Mouse (Mus musculus) liver, adult 2 months (tissue): ENCODE data around the gene Slc22a20. TPM values are rescaled to one million over a fixed set of nuclear protein-coding genes. Genes with fewer than 3 reads are reported as not detected.

Experiments used
- DNase-seq: peaks from one replicate; pipeline ENCODE4 v3.0.0-alpha.2; 2011; ENCODE audit warnings: low read depth, low spot score; ENCODE audit errors: extremely low read depth
- H3K27ac ChIP-seq: fragments of 200-500 bp; replicated peaks from 2 replicates; pipeline ENCODE4 v1.5.1; 2012; ENCODE audit warnings: low read depth, mild to moderate bottlenecking, control low read depth, inconsistent platforms, low read length; ENCODE audit not compliant: insufficient read depth
- H3K27me3 ChIP-seq: fragments of 200-500 bp; 2 replicates; pipeline ENCODE4 v1.6.1; 2012; ENCODE audit warnings: mild to moderate bottlenecking, moderate library complexity, low read length, inconsistent platforms; ENCODE audit not compliant: control insufficient read depth, insufficient read depth
- H3K36me3 ChIP-seq: fragments of 200-500 bp; 2 replicates; pipeline ENCODE4 v1.6.1; 2012; ENCODE audit warnings: low read length, inconsistent platforms; ENCODE audit not compliant: control insufficient read depth, insufficient read depth
- H3K4me1 ChIP-seq: fragments of 200-500 bp; 2 replicates; pipeline ENCODE4 v1.6.1; 2011; ENCODE audit warnings: low read length; ENCODE audit not compliant: control insufficient read depth, insufficient read depth
- H3K4me3 ChIP-seq: fragments of 200-500 bp; 2 replicates; pipeline ENCODE4 v1.5.1; 2011; ENCODE audit warnings: low read depth, mild to moderate bottlenecking, control low read depth, low read length, moderate library complexity; ENCODE audit not compliant: insufficient read depth
- H3K79me2 ChIP-seq: fragments of 200-500 bp; 2 replicates; pipeline ENCODE4 v1.6.1; 2012; ENCODE audit warnings: inconsistent platforms, mild to moderate bottlenecking, low read length, moderate library complexity; ENCODE audit not compliant: control insufficient read depth, insufficient read depth
- H3K9ac ChIP-seq: fragments of 200-500 bp; 2 replicates; pipeline ENCODE4 v1.6.1; 2012; ENCODE audit warnings: low read depth, mild to moderate bottlenecking, control low read depth, inconsistent platforms, low read length
- CTCF ChIP-seq: fragments of 200-500 bp; IDR thresholded peaks from 2 replicates; pipeline ENCODE4 v1.5.1; 2011; ENCODE audit warnings: low read depth, low read length, control low read depth
- POLR2A ChIP-seq: fragments of 200-500 bp; IDR thresholded peaks from 2 replicates; pipeline ENCODE4 v1.6.1; 2011; ENCODE audit warnings: low read length, control low read depth; ENCODE audit not compliant: insufficient read depth; ENCODE audit errors: extremely low read depth
- WGBS: fragments of 180-500 bp; shearing (Covaris S2); methylation state at CpG from one replicate; pipeline ENCODE4 v1.1.7; 2018; 5-methylcytosine and 5-hydroxymethylcytosine counted together
- polyA plus RNA-seq: library from polyadenylated mRNA; depleted of rRNA; stranded (reverse); fragments of >200 nt; gene quantifications from 2 replicates; pipeline ENCODE4 v1.2.3, GENCODE M21; 2012
- total RNA-seq: library from RNA; depleted of rRNA; stranded (reverse); fragments of >200 nt; gene quantifications from 2 replicates; pipeline ENCODE4 v1.2.3, GENCODE M21; 2014

Gene Slc22a20
- total and polyA plus RNA-seq, 2 experiments = not detected

DNA sequence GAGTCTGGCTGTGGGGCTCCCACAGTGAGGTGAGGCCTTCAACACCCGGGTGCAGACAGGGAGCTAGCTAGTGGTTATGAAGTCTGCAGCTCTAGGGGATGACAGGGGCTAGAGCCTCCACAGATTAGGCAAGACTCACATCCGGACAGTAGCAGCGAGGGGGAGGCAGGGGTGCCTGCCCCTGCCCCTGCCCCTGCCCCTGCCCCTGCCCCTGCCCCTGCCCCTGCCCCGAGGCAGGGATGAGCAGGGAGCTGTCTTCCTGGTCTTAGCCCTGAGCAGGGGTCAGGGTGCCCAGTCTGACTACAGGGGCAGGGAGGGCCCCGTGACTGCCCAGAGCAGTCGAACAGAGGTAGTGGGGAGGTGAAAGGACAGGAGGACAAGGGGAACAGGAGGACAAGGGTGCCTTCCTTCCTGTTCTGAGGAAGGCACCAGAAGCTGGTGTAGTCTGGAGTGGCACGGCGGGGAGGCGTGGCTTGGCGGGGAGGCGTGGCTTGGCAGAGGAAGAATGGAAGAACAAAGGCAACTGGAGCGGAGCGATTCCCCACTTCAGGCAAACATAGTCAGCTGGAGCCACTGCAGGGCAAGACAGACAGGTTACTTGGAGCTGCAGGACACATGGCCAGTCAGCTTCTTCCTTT is 3.0 kb upstream of the Slc22a20 start:
- Histone ChIP-seq H3K4me1 (0 out of 2 replicates have a peak, but pooled peaks cover 2% of the 10 kb centered on the region), H3K27me3 (no peaks in the 10 kb centered on the region), H3K79me2 (no peaks in the 10 kb centered on the region), H3K27ac (no peak overlapping the region), H3K4me3 (no peak overlapping the region), H3K9ac (no peak overlapping the region), H3K36me3 (peaks cover 3% of the 10 kb centered on the region; the same call in 1 of the 2 replicates)
- WGBS = 14% methylated on average over 13 of the region's 13 CpGs
- DNase-seq = peak; percentile 62
- TF ChIP-seq POLR2A = no peak
- no peak for TF ChIP-seq CTCF

DNA sequence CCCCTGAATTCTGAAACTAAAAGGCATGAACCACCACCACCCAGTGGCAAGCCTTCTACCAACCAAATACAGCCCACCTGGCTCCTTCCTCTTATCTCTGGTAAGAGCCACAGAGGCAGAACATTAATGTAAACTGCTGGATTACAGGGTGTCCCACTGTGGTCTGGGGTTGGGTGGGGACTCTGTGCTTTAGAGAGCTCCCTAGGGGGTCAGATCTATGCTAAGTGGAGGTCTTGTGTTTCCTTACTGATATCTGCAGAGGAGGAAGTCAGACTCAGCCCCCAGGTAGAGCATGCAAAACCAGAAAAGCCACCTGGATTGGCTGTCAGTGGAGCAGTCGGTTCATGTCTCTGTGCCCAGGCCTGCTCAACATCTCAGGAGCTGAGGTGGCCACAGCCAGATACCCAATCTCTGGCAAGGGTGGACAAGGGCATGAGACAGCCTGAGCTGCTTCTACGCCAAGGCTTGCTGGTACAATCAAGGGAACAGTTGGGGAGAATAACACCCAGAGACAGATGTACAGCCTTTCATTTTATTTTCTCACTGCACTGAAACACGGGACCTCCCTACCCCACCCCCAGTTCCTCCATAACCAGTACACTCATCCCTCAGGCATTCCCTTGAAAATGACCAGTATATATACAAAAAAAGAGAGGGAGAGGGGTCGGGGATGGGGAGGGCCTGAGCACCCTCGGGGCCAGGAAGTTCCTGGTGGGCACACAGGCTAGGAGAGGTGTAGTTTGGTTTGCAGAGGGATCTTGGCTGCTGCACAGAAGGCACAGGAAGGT is 2.3 kb upstream of the Slc22a20 start:
- H3K27ac ChIP-seq = no peak overlapping the region
- H3K36me3 ChIP-seq = no peaks in the 10 kb centered on the region
- TF ChIP-seq CTCF (no peak), POLR2A (no peak)
- H3K4me3 ChIP-seq = no peak overlapping the region
- H3K79me2 ChIP-seq = no peaks in the 10 kb centered on the region
- DNase-seq = no peak
- H3K4me1 ChIP-seq = 0 out of 2 replicates have a peak, but pooled peaks cover 2% of the 10 kb centered on the region
- H3K27me3 ChIP-seq = no peaks in the 10 kb centered on the region
- WGBS = 71% methylated on average over 5 of the region's 5 CpGs
- no peak overlapping the region for H3K9ac ChIP-seq

DNA sequence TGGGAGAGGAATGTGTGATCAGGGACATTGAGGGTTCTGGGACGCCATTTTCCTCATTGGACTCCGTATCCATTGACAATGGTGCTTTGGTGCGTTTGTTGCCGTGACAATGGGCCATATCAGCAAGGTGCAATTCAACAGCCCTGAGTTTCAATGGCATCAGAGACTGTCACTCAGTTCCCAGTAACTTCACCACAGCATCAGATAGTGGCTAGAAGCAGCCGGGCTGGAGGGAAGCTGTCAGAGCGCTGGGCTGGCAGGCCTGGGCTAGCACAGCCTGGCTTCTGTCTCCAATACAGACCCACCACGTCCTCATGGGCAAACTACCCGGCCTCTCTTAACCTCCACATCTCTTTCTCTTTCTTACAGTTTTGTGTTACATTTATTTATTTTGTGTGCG is 5.5 kb downstream of the Slc22a20 start:
- DNase-seq = no peak
- 92% methylated on average over 9 of the region's 9 CpGs for WGBS
- H3K27me3 ChIP-seq = no peaks in the 10 kb centered on the region
- no peaks in the 10 kb centered on the region for H3K36me3 ChIP-seq
- no peaks in the 10 kb centered on the region for H3K4me1 ChIP-seq
- no peak overlapping the region for H3K4me3 ChIP-seq
- TF ChIP-seq POLR2A (no peak), CTCF (no peak)
- H3K9ac ChIP-seq = no peak overlapping the region
- no peak overlapping the region for H3K27ac ChIP-seq
- H3K79me2 ChIP-seq = no peaks in the 10 kb centered on the region

DNA sequence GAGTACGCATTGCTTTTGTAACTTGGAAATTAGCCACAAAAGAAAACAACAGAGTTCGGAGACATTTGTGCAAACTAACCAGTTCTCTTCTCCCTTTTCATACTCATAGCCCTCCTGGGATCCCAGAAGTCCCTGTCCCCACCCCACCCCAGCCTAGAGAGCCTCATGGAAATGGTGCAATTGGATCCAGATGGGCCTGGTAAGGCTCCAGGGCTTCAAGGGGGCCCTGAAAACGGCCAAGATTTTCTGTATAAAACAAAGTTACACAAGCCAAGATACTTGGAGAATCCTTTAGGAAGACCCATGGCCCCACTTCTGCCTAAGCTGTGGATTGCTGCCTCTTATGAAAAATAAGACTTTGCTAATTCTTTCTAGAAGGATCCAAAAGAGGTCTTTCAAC is 8.2 kb downstream of the Slc22a20 start:
- Histone ChIP-seq H3K79me2 (no peaks in the 10 kb centered on the region), H3K36me3 (no peaks in the 10 kb centered on the region), H3K4me1 (no peaks in the 10 kb centered on the region), H3K27ac (no peak overlapping the region), H3K4me3 (no peak overlapping the region), H3K27me3 (no peaks in the 10 kb centered on the region), H3K9ac (no peak overlapping the region)
- 67% methylated on average over 3 of the region's 3 CpGs for WGBS
- TF ChIP-seq CTCF = no peak
- TF ChIP-seq POLR2A = no peak
- no peak for DNase-seq

DNA sequence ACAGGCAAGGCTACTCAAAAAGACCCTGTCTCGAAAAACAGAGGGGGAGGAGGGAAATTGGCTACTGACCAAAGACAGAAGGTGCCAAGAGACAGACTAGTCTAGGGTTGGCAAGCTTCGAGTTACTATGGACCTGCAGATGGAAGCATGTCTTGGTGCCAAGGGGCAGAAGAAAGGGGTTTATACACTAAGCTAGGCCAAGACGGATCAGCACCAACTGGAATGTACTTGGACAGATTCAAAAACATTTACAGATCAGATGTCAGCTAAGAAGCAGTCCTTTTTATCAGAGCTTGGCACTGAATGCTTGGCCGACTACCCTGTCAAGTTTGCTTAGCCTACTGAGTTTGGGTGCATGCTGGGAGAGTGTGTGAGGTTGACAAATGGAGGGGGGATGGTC is 10.3 kb downstream of the Slc22a20 start:
- no peak for DNase-seq
- H3K79me2 ChIP-seq = no peaks in the 10 kb centered on the region
- no peaks in the 10 kb centered on the region for H3K36me3 ChIP-seq
- WGBS = 75% methylated on average over 4 of the region's 4 CpGs
- no peak for TF ChIP-seq POLR2A
- no peak for TF ChIP-seq CTCF
- no peak overlapping the region for H3K9ac ChIP-seq
- no peak overlapping the region for H3K4me3 ChIP-seq
- no peaks in the 10 kb centered on the region for H3K27me3 ChIP-seq
- no peaks in the 10 kb centered on the region for H3K4me1 ChIP-seq
- no peak overlapping the region for H3K27ac ChIP-seq

DNA sequence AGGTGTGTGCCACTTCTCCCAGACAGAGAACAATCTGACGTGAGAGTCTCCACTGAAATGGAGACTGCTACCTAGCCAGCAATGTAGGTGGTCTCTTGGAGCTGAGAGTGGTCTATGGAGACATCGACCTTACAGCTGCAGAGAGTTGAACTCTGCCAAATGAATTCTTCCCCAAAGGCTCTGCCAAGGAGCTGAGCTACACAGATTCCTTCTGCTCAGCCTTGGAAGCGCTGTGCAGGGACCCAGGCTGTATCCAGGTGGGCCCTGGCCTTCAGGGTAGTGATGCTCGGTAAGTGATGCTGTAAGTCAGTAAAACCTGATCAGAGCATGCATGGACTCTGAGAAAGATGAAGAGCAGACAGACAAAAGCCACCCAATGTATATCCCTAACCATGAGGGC is 10.8 kb downstream of the Slc22a20 start:
- H3K27me3 ChIP-seq = no peaks in the 10 kb centered on the region
- WGBS = 83% methylated on average over 4 of the region's 4 CpGs
- H3K4me1 ChIP-seq = no peaks in the 10 kb centered on the region
- no peaks in the 10 kb centered on the region for H3K36me3 ChIP-seq
- H3K79me2 ChIP-seq = no peaks in the 10 kb centered on the region
- no peak overlapping the region for H3K9ac ChIP-seq
- no peak for TF ChIP-seq POLR2A
- no peak for TF ChIP-seq CTCF
- no peak overlapping the region for H3K27ac ChIP-seq
- no peak overlapping the region for H3K4me3 ChIP-seq
- no peak for DNase-seq
